Mouse (Mus musculus) 3134 (cell line): Measurements from ENCODE around the gene Bco1.

Source experiments
- DNase-seq: peaks from one replicate; pipeline ENCODE4 v3.0.0-alpha.2; 2011; ENCODE audit warnings: low spot score; ENCODE audit not compliant: insufficient read length; ENCODE audit errors: extremely low read depth

Gene Bco1

DNA sequence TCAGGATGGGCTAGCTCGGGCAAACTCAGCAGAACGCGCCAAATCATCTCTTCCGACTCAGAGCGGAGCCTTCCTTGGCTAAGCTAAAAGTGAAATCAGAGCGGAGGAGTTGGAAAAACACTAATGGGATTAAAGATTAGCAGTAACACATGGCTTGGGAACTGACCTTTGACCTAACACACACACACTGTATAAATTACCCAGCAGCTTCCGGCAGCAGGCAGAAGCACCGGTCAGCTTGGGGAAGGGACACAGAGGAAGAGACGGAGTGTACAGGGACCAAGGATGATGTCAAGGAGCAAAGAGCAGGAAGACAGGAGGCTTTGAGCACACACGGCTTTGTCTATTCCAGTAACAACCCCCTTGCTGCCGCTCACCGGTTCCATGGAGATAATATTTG lies at the start of gene Bco1:
Gene Bco1 (plus strand): TSS at position 208 of the 400 bp plus-strand sequence.
- DNase-seq = no peak

DNA sequence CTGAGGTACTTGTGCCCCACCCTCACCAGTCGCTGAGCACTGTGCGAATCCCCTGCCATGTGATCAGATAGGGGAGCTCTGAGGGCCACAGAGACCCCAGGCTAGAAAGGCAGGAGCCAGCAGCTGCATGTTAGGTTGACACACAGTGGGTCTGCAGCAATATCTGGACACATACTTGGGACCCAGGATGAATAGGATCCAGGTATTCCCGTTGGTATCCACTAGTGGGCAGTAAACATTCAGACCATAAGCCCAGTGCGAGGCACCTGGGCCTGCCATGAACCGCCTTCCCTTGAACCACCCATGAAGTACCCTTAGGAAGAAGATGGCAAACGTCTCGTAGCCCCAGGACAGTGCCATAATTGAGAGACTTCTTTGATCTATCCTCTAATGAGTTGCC lies 46.2 kb upstream of the Bco1 start:
- no peak for DNase-seq

- DNase-seq = no peak
Observed at GRCm38 (mm10) chr8:117050763-117051162, 44.9 kb upstream of the Bco1 start.

DNA sequence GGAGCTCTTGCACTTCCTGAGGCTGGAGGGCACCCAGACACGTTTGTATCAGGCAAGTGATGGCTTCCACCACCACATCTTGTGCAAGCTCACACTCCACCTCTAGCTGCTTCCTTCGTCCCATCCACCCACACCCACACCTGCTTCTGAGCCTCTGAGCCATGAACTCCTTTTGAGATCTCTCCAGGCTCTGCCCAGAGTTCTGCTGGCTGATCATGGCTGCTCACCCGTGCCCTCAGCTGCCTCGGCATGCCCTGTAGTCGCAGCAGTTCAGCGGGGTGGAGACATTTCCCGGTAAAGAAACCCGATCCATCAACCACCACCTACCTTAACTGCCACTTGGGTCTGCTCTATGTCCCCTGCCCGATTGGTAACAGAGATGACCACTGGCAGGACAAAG lies 44.3 kb upstream of the Bco1 start:
- DNase-seq = no peak

GRCm38 (mm10) chr8:117053135-117054079 lies 42.2 kb upstream of the Bco1 start:
- DNase-seq = no peak

DNA sequence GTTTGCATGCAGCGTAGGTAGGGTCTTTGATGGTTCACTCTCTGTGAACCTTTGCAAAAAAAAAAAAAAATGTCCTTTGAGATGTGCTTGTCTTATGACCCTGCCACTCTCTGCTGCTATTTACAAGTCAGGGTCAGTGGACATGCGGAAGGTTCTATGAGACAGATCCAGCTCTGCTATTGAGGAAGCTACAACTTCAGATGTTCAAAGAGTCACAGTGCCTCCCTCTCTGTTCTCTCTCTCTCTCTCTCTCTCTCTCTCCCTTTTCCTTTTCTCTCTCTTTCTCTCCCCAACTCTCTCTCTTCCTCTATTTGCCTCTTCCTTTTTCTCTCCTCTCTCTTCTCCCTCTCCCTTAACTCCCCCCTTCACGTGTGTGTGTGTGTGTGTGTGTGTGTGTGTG lies 41.5 kb upstream of the Bco1 start:
- no peak for DNase-seq

DNA sequence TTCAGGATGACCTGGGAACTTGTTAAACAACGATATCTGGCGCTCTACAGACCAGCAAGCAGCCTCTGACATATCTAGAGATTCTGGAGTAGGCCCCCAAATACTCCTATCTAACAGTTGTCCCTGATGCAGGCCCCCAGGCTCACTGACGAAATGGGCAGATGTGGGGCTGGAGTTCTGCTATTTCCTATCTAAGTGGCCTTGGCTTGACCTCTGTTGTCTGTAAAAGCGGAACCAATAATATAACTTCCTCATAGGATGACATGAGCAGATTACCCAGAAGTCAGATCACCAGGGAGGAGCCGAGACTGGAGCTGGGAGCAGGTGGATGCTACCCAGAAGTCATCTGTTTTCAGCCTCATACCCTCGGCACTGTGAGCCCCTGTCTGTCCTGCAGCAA lies 40.6 kb upstream of the Bco1 start:
- no peak for DNase-seq

DNA sequence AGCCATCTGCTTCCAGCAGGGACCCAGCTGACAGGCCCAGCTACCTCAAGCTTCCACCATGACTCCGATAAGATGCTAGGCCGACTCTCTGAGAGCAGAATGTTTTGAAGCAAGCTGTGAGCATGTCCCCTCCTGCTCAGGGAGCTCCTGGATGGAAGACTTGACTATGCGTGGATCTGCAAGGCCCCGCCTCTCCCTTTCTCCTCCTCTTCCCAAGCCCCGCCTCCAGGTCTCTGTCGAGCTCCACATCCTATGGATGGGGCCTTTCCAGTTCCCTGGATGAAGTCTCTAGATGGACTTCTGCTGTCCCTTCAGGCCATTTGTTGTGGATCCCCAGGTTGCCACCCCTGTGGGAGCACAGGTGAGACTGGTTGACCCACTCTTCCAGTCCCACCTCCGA lies 36.6 kb upstream of the Bco1 start:
- DNase-seq = no peak

DNA sequence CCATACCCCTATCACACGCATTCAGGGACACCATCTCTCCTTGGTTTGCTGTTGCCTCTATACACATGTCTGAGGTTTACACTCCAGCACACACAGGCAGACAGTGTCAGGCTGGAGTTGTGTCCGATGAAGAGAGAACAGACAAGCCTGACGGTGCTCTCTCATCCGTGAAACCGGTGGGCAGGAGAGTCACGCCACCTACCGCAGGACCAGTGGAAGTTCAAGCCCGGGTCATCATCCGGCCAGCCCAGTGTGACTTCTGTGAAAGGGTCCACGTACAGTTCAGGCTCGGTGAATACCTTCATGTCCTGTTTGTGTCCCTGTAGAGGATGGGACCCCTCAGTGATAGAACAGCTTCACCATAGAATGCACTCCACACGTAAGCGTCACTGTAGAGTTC lies 35.3 kb upstream of the Bco1 start:
- DNase-seq = no peak

DNA sequence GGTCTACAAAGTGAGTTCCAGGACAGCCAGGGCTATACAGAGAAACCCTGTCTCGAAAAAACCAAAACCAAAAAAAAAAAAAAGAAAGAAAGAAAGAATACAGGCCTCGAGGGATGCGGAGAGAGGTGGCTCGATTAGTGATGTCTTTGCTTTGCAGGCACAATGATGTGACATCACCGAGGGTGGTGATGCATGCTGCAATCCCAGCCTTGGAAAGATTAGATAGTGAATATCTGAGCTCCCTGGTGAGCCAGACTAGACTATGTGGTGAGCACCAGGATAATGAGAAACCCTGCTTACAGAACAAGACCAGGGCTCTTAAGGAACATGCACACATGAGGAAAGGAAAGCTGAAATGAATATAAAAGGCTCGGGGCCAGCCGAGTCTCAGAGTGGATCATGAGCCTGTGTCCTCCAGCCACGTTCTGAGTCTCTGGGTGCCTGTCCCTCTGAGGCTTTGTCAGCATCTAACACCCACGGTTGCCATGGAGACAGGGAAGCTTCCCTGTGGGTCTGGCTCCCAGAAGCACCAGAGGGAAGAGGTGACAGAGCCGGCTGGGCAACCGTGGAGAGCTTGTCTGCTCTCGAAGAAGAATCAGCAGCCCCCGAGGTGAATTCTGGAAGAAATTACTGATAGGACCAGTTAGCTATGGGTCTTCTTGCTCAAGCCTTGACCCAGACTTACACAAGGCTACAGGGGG lies 34.3 kb upstream of the Bco1 start:
- DNase-seq = no peak

- DNase-seq = no peak
Observed at GRCm38 (mm10) chr8:117066955-117067354, 28.7 kb upstream of the Bco1 start.

GRCm38 (mm10) chr8:117067396-117067795 lies 28.3 kb upstream of the Bco1 start:
- DNase-seq = no peak

DNA sequence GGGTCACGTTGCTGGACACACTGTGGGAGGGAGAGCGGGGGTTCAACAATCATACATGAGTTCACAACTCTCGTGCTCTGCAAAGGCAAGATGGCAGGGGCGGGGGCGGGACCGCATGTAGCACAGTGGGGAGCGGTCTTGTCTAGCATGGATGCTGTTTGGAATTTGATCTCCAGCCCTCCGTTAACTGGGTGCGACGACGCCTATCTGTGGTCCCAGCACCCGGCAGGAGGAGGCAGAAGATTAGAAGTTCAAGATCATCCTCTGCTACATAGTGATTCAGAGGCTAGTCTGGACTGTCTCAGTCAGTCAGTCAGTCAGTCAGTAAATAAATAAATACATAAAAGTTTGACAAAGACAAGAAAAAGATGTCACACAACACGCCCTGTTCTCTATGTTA lies 27.4 kb upstream of the Bco1 start:
- no peak for DNase-seq

DNA sequence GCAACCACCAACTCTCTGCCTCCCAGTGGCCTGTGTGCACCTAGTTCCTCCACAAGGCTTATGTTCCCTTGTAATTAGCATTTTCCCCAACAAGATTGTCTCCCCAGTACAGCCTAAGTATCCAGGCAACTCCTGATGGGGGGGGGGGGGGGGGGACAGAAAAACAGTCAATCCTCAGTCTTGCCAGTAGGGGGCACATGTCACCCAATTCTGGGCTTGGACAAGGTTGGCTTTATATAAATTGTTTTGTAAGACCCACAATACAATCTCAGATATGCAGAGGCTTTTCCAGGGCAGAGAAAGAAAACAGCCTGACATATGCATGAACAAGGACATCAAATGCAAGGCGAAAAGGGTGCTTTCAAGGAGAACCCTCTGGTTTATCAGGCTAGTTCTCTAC lies 25.9 kb upstream of the Bco1 start:
- DNase-seq = peak; percentile 22

- peak; percentile 62 for DNase-seq
Observed at GRCm38 (mm10) chr8:117074350-117075182, 21.1 kb upstream of the Bco1 start.

DNA sequence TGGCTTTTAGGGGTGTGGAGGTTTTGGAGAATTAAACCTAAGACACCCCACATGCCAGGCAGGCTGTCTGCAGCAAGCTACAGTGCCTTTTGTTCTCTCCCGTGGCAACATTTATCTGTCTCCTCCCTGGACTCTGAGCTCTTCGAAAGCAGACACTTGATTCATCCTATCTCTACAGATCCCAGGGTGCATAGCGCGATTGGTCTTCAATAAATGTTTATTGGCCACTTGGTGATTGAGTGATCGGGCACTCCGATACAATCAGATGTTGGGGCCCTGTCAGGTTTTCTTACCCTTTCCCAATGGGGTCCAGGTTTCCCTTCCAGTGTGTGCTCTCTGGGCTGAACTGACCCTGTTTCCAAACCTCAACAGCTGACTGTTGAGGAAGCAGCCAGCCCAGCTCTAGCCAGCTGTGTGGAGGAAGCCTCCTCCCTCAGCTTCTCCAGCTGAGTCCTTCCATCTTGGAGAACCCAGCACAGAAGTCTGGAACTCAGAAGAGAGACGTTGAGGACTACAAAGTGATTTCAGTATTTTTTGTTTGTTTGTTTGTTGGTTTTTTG lies 17.2 kb upstream of the Bco1 start:
- no peak for DNase-seq

GRCm38 (mm10) chr8:117079652-117080051 lies 16.0 kb upstream of the Bco1 start:
- DNase-seq = no peak

- DNase-seq = no peak
Observed at GRCm38 (mm10) chr8:117082399-117082872, 13.2 kb upstream of the Bco1 start, which contains the start of gene Pkd1l2. Gene Pkd1l2, minus strand, starts transcription at chr8:117082449.

DNA sequence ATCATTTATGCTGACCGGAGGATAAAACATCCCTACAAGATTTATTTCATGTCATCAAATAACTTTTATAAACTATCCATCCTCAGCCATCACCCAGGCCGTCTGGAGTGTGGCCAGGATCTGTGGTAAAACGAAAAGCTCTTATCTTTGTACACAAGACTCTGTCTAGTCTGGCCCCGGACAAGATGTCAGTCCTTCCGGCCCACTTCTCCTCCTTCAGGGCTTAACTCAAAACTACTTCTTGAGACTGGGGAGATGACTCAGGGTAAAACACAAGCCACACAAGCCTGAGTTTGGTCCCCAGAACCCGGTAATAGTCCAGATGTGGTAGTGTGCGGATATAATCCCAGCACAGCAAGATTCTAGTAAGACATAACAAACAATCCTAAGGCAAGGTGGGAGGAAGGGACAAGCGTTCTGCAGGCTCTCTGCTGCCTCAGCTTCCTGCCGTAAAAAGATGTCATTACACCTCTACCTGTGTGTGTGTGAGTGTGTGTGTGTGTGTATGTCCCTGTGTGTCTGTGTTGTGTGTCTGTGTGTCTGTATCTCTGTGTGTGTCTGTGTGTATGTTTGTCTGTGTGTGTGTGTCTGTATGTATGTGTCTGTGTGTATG lies 12.6 kb upstream of the Bco1 start:
- DNase-seq = no peak

DNA sequence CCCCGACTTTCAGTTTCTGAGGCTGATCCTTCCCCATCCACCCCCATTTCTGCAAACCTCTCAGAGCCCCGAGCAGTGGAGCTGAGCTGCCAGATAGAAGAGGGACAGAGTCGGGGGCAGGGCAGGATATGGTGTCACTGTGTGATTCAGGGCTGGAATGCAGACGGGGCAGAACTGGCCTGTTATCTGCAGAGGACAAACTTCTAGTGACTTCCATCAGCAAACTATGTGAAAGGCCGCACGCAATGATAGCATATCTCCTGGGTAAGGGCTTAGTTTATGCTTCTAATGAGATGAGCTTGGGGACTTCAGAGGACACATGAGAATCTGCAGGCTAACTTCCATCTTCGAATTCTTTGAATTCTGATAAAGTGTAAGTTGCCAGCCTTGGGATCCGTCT lies 10.1 kb upstream of the Bco1 start:
- no peak for DNase-seq
